Mouse (Mus musculus) kidney, embryonic 15.5 days (tissue): ENCODE data around the gene Mpv17l. TPM values are rescaled to one million over a fixed set of nuclear protein-coding genes. Genes with fewer than 3 reads are reported as not detected.
"Not testable (repeated sequence)": the region's sequence is repeated elsewhere in the genome, so short reads cannot be mapped to it uniquely, and the experiment has no call there.

ENCODE experiments used
- ATAC-seq: fragments of 200-750 bp; cut with Nextera tagmentation; replicated peaks from 2 replicates; pipeline ENCODE4 v1.8.0; 2017; ENCODE audit warnings: moderate TSS enrichment; ENCODE audit not compliant: low FRiP score
- H3K27ac ChIP-seq: fragments of 300-500 bp; sonication (generic); 2 replicates; pipeline ENCODE4 v1.5.1; 2015; ENCODE audit warnings: mild to moderate bottlenecking, inconsistent platforms
- H3K27me3 ChIP-seq: fragments of 300-500 bp; sonication (generic); 2 replicates; pipeline ENCODE4 v1.6.1; 2015; ENCODE audit warnings: inconsistent platforms
- H3K36me3 ChIP-seq: fragments of 300-500 bp; sonication (generic); 2 replicates; pipeline ENCODE4 v1.6.1; 2015; ENCODE audit warnings: inconsistent platforms
- H3K4me1 ChIP-seq: fragments of 300-500 bp; sonication (generic); 2 replicates; pipeline ENCODE4 v1.6.1; 2015; ENCODE audit warnings: inconsistent platforms
- H3K4me2 ChIP-seq: fragments of 300-500 bp; sonication (generic); 2 replicates; pipeline ENCODE4 v1.6.1; 2015; ENCODE audit warnings: moderate library complexity, mild to moderate bottlenecking, inconsistent platforms
- H3K4me3 ChIP-seq: fragments of 300-500 bp; sonication (generic); replicated peaks from 2 replicates; pipeline ENCODE4 v1.5.1; 2015; ENCODE audit warnings: mild to moderate bottlenecking, inconsistent platforms
- H3K9ac ChIP-seq: fragments of 300-500 bp; sonication (generic); 2 replicates; pipeline ENCODE4 v1.6.1; 2015; ENCODE audit warnings: mild to moderate bottlenecking, inconsistent platforms
- H3K9me3 ChIP-seq: fragments of 300-500 bp; sonication (generic); replicated peaks from 2 replicates; pipeline ENCODE4 v1.6.1; 2016; ENCODE audit warnings: inconsistent platforms
- WGBS: fragments of 180-500 bp; shearing (Covaris S2); methylation state at CpG from one replicate; pipeline ENCODE4 v1.1.7; 2015; ENCODE audit warnings: mixed read lengths; 5-methylcytosine and 5-hydroxymethylcytosine counted together
- polyA plus RNA-seq: library from polyadenylated mRNA; unstranded; fragments of >200 nt; fragmentation: Nextera tagmentation; extraction: Ambion mirVana; gene quantifications from 2 replicates; pipeline ENCODE4 v1.2.1, GENCODE M21; 2015

Gene Mpv17l
- polyA plus RNA-seq, 1 experiment from 2014 or later, result 7.7 TPM

- no peak overlapping the region for H3K27ac ChIP-seq
- H3K36me3 ChIP-seq, result no peaks in the 10 kb centered on the region
- no peak overlapping the region for H3K4me2 ChIP-seq
- no peaks in the 10 kb centered on the region for H3K9me3 ChIP-seq
- H3K27me3 ChIP-seq, result no peaks in the 10 kb centered on the region
- no peak overlapping the region for H3K4me3 ChIP-seq
- H3K9ac ChIP-seq, result no peak overlapping the region
- 81% methylated on average over 3 of the region's 3 CpGs for WGBS
- ATAC-seq, result no peak
- peaks cover 2% of the 10 kb centered on the region for H3K4me1 ChIP-seq
Observed at GRCm38 (mm10) chr16:13896357-13896756, 6.6 kb upstream of the Mpv17l start.

DNA sequence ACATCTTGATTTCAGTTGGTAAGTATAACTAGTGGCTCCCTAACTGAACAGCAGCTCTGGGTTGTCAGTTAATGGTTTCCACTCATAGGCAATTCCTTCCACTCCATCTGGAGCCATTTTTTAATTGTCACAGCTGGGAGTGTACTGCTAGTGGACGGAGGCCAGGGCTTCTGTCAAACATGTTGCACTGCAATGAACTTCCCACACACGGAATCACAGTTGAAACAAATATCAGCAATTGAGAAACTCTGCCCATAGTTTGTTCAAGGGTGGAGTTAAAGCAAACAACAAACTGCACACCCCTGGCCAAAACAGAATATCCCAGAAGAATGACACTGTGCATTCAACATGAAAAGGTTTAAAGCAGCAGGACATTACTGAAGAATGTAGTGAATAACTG is 4.0 kb upstream of the Mpv17l start:
- H3K36me3 ChIP-seq, result no peaks in the 10 kb centered on the region
- no peaks in the 10 kb centered on the region for H3K27me3 ChIP-seq
- H3K4me3 ChIP-seq, result no peak overlapping the region
- H3K4me2 ChIP-seq, result no peak overlapping the region
- no peak for ATAC-seq
- H3K4me1 ChIP-seq, result peaks cover 13% of the 10 kb centered on the region
- H3K9ac ChIP-seq, result no peak overlapping the region
- H3K27ac ChIP-seq, result no peak overlapping the region
- 63% methylated on average over 2 of the region's 2 CpGs for WGBS
- H3K9me3 ChIP-seq, result no peaks in the 10 kb centered on the region

- WGBS, result 0% methylated on average over 30 of the region's 30 CpGs
- Histone ChIP-seq H3K4me2 (peak overlapping the region; percentile 72), H3K27me3 (no peaks in the 10 kb centered on the region), H3K9me3 (no peaks in the 10 kb centered on the region), H3K4me1 (peaks cover 13% of the 10 kb centered on the region), H3K36me3 (no peaks in the 10 kb centered on the region), H3K27ac (peak overlapping the region; percentile 86), H3K4me3 (peak overlapping the region; percentile 92), H3K9ac (peak overlapping the region; percentile 90)
- no peak; the same call in 1 of the 2 replicates for ATAC-seq
Observed at GRCm38 (mm10) chr16:13902397-13902831, 547 bp upstream of the Mpv17l start.

DNA sequence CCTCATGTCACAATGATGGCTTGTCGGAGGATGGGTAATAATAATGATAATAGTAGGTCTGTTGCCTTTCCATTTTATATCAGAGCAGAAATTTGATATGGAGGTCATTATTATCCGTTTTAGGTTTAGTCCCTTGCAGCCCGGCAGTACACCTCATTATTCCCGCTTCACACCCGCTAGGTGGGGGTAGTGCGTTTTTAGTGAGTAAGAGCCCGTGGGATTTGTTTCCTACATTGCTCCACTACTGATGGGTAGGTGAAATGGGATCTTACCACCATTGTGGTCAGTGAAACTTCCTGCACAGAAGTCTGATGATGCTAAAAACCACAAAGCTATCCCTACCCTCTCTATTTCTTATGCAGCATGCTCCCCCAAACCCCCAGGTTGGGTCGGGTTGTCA is 527 bp downstream of the Mpv17l start:
- Histone ChIP-seq H3K9ac (peak overlapping the region; percentile 90), H3K27me3 (no peaks in the 10 kb centered on the region), H3K27ac (peak overlapping the region; percentile 86), H3K4me3 (peak overlapping the region; percentile 92), H3K36me3 (no peaks in the 10 kb centered on the region), H3K9me3 (no peaks in the 10 kb centered on the region), H3K4me1 (peaks cover 13% of the 10 kb centered on the region), H3K4me2 (peak overlapping the region; percentile 72)
- peak; percentile 85 for ATAC-seq
- 6% methylated on average over 8 of the region's 8 CpGs for WGBS

DNA sequence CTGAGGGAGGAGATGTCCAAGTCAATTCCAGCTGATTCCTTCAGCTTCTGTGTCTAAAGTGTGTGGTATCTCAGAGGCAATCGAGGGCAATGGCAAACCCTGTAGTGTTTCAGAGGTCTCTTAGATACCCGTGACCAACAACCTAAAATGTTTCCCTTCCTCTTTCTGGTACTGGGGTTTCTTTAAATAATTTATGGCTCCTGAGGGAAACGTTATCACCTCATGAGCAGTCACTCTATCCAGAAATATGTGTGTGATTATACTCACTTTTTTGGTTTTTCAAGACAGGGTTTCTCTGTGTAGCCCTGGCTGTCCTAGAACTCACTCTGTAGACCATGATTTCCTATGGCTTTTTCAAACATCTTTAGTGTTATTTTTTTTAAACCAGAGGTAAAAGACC is 4.3 kb downstream of the Mpv17l start:
- Histone ChIP-seq H3K9ac (no peak overlapping the region), H3K4me2 (no peak overlapping the region), H3K4me3 (no peak overlapping the region), H3K27ac (no peak overlapping the region), H3K4me1 (peaks cover 3% of the 10 kb centered on the region), H3K27me3 (no peaks in the 10 kb centered on the region), H3K36me3 (no peaks in the 10 kb centered on the region), H3K9me3 (no peaks in the 10 kb centered on the region)
- ATAC-seq, result no peak
- 71% methylated on average over 3 of the region's 3 CpGs for WGBS

DNA sequence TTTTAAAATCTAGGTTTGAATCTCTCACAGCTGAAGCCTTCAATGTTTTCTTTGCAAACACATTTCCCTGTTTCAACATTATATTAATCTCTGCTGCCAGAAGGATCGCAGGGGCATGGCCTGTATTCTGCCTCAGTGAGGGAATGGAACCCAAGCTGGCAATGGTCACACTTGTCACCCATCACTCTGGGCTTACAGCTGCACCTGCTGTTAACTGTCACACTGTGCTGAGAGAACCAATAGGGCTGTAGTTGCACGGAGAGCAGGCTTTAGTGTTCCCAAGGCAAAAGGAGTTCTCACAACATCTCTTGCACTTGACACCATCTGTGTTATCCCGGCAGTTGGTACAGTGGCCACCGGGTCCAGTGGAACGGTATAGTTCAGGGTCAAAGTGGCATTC is 17.1 kb downstream of the Mpv17l start:
- no peak overlapping the region for H3K27ac ChIP-seq
- no peak overlapping the region for H3K9ac ChIP-seq
- H3K9me3 ChIP-seq, result 0 out of 2 replicates have a peak, but pooled peaks cover 2% of the 10 kb centered on the region
- WGBS, result 89% methylated on average over 5 of the region's 5 CpGs
- H3K36me3 ChIP-seq, result 0 out of 2 replicates have a peak, but pooled peaks cover 4% of the 10 kb centered on the region
- no peaks in the 10 kb centered on the region for H3K27me3 ChIP-seq
- H3K4me1 ChIP-seq, result no peaks in the 10 kb centered on the region
- ATAC-seq, result no peak
- no peak overlapping the region for H3K4me2 ChIP-seq
- no peak overlapping the region for H3K4me3 ChIP-seq

- H3K27me3 ChIP-seq, result no peaks in the 10 kb centered on the region
- H3K9me3 ChIP-seq, result 0 out of 2 replicates have a peak, but pooled peaks cover 2% of the 10 kb centered on the region
- no peak overlapping the region for H3K4me2 ChIP-seq
- H3K4me3 ChIP-seq, result no peak overlapping the region
- H3K9ac ChIP-seq, result no peak overlapping the region
- H3K36me3 ChIP-seq, result 0 out of 2 replicates have a peak, but pooled peaks cover 4% of the 10 kb centered on the region
- H3K4me1 ChIP-seq, result no peaks in the 10 kb centered on the region
- 92% methylated on average over 6 of the region's 6 CpGs for WGBS
- H3K27ac ChIP-seq, result no peak overlapping the region
- no peak for ATAC-seq
Observed at GRCm38 (mm10) chr16:13921063-13921462, 18.1 kb downstream of the Mpv17l start.

GRCm38 (mm10) chr16:13921781-13922180 is 18.8 kb downstream of the Mpv17l start:
- Histone ChIP-seq H3K9me3 (0 out of 2 replicates have a peak, but pooled peaks cover 2% of the 10 kb centered on the region), H3K27me3 (no peaks in the 10 kb centered on the region), H3K36me3 (0 out of 2 replicates have a peak, but pooled peaks cover 4% of the 10 kb centered on the region), H3K4me1 (no peaks in the 10 kb centered on the region), H3K4me3 (no peak overlapping the region), H3K4me2 (no peak overlapping the region), H3K9ac (no peak overlapping the region), H3K27ac (no peak overlapping the region)
- 94% methylated on average over 7 of the region's 7 CpGs for WGBS
- no peak for ATAC-seq

- H3K36me3 ChIP-seq, H3K4me2 ChIP-seq, H3K27me3 ChIP-seq, H3K4me1 ChIP-seq, ATAC-seq, H3K27ac ChIP-seq, H3K4me3 ChIP-seq, H3K9ac ChIP-seq, H3K9me3 ChIP-seq: not testable (repeated sequence)
- WGBS, result 89% methylated on average over 3 of the region's 3 CpGs
Observed at GRCm38 (mm10) chr16:13922499-13922898, 19.5 kb downstream of the Mpv17l start.

- not testable (repeated sequence) for H3K4me2 ChIP-seq, H3K36me3 ChIP-seq, H3K27ac ChIP-seq, H3K4me1 ChIP-seq, H3K9ac ChIP-seq, H3K27me3 ChIP-seq, H3K9me3 ChIP-seq, H3K4me3 ChIP-seq, ATAC-seq
- 86% methylated on average over 5 of the region's 5 CpGs for WGBS
Observed at GRCm38 (mm10) chr16:13922966-13923365, 20.0 kb downstream of the Mpv17l start.

GRCm38 (mm10) chr16:13927456-13928075 is 24.6 kb downstream of the Mpv17l start:
- Histone ChIP-seq H3K27ac (no peak overlapping the region), H3K36me3 (no peaks in the 10 kb centered on the region), H3K9me3 (0 out of 2 replicates have a peak, but pooled peaks cover 2% of the 10 kb centered on the region), H3K4me2 (no peak overlapping the region), H3K4me1 (no peaks in the 10 kb centered on the region), H3K27me3 (no peaks in the 10 kb centered on the region), H3K4me3 (no peak overlapping the region), H3K9ac (no peak overlapping the region)
- WGBS, result 82% methylated on average over 4 of the region's 4 CpGs
- no peak; the same call in 1 of the 2 replicates for ATAC-seq

DNA sequence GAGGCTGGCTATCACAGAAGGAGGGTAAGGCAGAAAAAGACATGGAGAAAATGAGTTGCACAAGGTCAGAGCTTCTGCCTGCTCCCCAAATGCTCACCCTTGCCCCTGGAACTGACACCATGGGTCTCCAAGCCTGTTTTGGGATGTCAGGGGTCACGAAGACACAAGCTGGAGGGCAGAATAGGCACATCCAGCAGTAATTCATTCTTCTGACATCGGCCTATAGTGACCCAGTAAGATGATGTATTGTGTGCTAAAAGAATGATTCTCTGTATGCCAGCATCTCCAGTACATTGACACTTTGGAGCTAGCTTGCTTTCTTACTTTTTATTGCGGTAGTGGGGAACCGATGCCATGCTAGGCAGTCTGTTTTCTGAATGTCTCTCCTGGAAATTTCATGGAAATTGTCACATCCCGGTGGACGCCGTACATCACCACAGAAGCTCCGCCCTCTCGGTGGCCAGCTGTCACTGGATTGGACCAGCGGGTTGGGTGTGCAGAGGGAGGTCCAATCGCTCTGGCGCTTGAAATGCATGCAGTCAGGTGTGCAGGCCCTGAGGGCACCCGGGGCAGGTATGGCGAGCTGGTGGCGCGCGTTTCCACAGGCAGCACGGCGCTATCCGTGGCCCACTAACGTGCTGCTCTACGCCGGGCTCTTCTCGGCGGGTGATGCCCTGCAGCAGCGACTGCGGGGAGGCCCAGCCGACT is 37.3 kb downstream of the Mpv17l start:
- peak overlapping the region; percentile 67 for H3K4me3 ChIP-seq
- WGBS, result 5% methylated on average over 28 of the region's 28 CpGs
- no peaks in the 10 kb centered on the region for H3K36me3 ChIP-seq
- H3K4me1 ChIP-seq, result peaks cover 8% of the 10 kb centered on the region
- H3K9ac ChIP-seq, result peak overlapping the region; percentile 53
- H3K4me2 ChIP-seq, result peak overlapping the region; percentile 99
- no peaks in the 10 kb centered on the region for H3K27me3 ChIP-seq
- peak; percentile 98 for ATAC-seq
- H3K27ac ChIP-seq, result no peak overlapping the region
- H3K9me3 ChIP-seq, result no peaks in the 10 kb centered on the region
